Mouse (Mus musculus): ENCODE data around the gene Cst7. TPM values are rescaled to one million over a fixed set of nuclear protein-coding genes. Genes with fewer than 3 reads are reported as not detected.
"Not testable (repeated sequence)": the region's sequence is repeated elsewhere in the genome, so short reads cannot be mapped to it uniquely, and the experiment has no call there.

Cst7 gene
- polyA plus RNA-seq (2016; fragmentation: Nextera tagmentation; extraction: Ambion mirVana), result 0.20 and 0.28 TPM in 2 replicates

DNA sequence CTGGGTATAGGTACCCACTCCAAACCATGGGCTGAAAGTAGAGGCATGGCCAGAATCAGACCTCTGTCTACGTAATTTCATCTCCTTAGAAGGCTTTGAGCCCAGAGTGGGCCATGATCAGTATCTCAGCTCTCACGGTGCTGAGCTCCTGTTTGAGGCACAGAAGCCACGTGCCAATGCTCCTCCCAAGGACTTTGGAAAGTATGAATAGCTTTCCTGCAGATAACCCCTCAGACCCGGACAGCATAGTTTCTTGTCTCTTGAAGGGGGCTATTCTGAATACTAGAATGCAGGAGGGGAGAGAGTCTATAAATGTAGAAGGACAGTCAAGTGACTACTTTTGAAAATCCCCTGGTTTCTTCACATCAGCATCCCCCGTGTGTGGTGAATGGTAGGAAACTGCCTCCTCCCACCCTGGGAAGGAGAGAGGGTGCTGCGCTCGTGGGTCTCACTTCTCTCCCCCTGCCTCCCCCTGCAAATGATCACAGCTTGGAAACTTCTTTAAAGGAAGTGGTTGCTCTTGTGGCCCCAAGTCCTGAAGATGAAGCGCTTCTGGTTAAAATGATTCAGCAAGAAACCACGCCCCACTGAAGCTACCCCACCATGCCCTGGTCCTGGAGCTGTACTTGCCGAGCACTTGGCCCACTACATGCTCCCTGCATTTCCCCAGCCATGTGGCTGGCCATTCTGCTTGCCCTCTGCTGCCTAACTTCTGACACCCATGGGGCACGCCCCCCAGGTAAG is at the start of gene Cst7:
Gene Cst7, plus strand, starts transcription at position 569 of the 744 bp plus-strand sequence.
- Histone ChIP-seq H3K27ac (no peak within 1 kb of the TSS), H3K36me3 (no peaks in the 10 kb centered on the region), H3K4me1 (no peaks in the 10 kb centered on the region), H3K4me2 (replicated peaks) (no peak within 1 kb of the TSS), H3K9ac (no peak within 1 kb of the TSS), H3K9me3 (no peaks in the 10 kb centered on the region), H3K4me3 (no peak within 1 kb of the TSS), H3K27me3 (replicated peaks) (no peaks in the 10 kb centered on the region)
- 80% methylated on average over 11 of the region's 11 CpGs for WGBS
- no peak for ATAC-seq (ENCODE audit: low FRiP score, low read depth)

DNA sequence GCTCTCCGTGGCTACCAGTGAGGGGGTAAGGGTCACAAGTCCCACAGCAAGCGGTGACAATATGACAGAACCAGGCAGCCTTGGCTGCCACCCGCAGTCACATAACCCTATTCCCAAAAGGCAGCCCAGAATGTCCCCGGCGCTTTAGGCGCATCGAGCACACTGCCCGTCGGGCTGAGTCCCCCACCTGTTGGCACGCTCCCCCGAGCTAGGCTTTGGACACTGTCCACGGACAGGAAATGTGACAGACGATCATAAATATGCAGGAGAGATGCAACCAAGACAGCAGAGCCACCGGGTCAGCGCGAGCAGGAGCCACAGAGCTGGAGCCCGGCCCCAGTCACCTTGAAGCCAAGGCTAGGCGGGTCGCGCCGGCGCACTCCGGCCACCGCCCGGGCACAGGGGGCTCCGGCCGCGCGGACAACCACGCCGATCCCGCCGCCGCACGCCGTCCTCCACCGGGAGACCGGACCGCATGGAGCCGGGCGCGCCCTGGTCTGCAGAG is 44.5 kb upstream of the Cst7 start:
- H3K4me3 ChIP-seq, result peak overlapping the region; percentile 37
- no peaks in the 10 kb centered on the region for H3K9me3 ChIP-seq
- peaks cover 6% of the 10 kb centered on the region; the same call in 1 of the 2 replicates for H3K4me1 ChIP-seq
- WGBS, result 2% methylated on average over 42 of the region's 42 CpGs
- no peaks in the 10 kb centered on the region for H3K36me3 ChIP-seq
- H3K9ac ChIP-seq, result peak overlapping the region; percentile 55
- H3K27ac ChIP-seq, result no peak overlapping the region
- peak; percentile 61; the same call in 1 of the 2 replicates for ATAC-seq (ENCODE audit: low FRiP score, low read depth)
- peaks cover 16% of the 10 kb centered on the region for H3K27me3 ChIP-seq (replicated peaks)
- H3K4me2 ChIP-seq (replicated peaks), result peak overlapping the region; percentile 90

GRCm38 (mm10) chr2:150549576-150549975 is 20.6 kb upstream of the Cst7 start:
- not testable (repeated sequence) for H3K4me3 ChIP-seq; ATAC-seq (ENCODE audit: low FRiP score, low read depth); H3K36me3 ChIP-seq; H3K4me2 ChIP-seq (replicated peaks); H3K4me1 ChIP-seq; H3K9ac ChIP-seq; H3K27me3 ChIP-seq (replicated peaks); H3K27ac ChIP-seq; H3K9me3 ChIP-seq
- WGBS, result 91% methylated on average over 10 of the region's 10 CpGs

GRCm38 (mm10) chr2:150558568-150558967 is 11.6 kb upstream of the Cst7 start:
- ATAC-seq (ENCODE audit: low FRiP score, low read depth), result no peak

DNA sequence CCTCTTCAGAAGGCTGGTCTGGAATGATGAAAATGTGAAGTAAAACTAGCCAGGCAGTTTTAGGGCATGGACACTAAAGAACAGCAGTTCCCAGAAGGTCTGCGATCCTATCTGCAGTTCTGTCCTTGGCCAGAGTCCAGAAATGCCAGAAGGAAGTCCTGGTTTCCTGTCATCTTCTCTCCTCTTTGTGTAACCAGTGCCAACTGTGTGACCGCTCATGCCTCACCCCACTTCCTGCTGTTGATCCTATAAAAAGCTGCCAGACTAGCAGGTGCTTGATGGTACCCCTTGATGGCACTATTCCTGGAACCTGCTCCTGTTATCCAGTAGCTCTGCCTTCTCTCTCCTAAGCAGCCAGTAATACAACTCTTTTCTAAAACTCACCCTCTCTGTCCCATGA is 3.2 kb upstream of the Cst7 start:
- no peak for ATAC-seq (ENCODE audit: low FRiP score, low read depth)
- H3K9ac ChIP-seq, result no peak overlapping the region
- no peaks in the 10 kb centered on the region for H3K4me1 ChIP-seq
- WGBS, result 90% methylated on average over 2 of the region's 2 CpGs
- H3K4me3 ChIP-seq, result no peak overlapping the region
- H3K27ac ChIP-seq, result no peak overlapping the region
- no peak overlapping the region for H3K4me2 ChIP-seq (replicated peaks)
- H3K36me3 ChIP-seq, result no peaks in the 10 kb centered on the region
- no peaks in the 10 kb centered on the region for H3K9me3 ChIP-seq
- no peaks in the 10 kb centered on the region for H3K27me3 ChIP-seq (replicated peaks)

More at GRCm38 (mm10) chr2:150558568-150558967, 11.6 kb upstream of the Cst7 start:
- no peak overlapping the region for H3K9ac ChIP-seq
- H3K27me3 ChIP-seq (replicated peaks), result no peaks in the 10 kb centered on the region
- no peaks in the 10 kb centered on the region for H3K36me3 ChIP-seq
- H3K27ac ChIP-seq, result no peak overlapping the region
- H3K4me1 ChIP-seq, result no peaks in the 10 kb centered on the region
- H3K9me3 ChIP-seq, result no peaks in the 10 kb centered on the region
- H3K4me2 ChIP-seq (replicated peaks), result no peak overlapping the region
- 60% methylated on average over 3 of the region's 3 CpGs for WGBS
- no peak overlapping the region for H3K4me3 ChIP-seq

GRCm38 (mm10) chr2:150570761-150571160 is 546 bp downstream of the Cst7 start:
- 88% methylated on average over 2 of the region's 2 CpGs for WGBS
- H3K4me1 ChIP-seq, result no peaks in the 10 kb centered on the region
- no peak overlapping the region for H3K4me2 ChIP-seq (replicated peaks)
- no peak overlapping the region for H3K4me3 ChIP-seq
- no peak overlapping the region for H3K9ac ChIP-seq
- ATAC-seq (ENCODE audit: low FRiP score, low read depth), result no peak
- H3K27ac ChIP-seq, result no peak overlapping the region
- H3K36me3 ChIP-seq, result no peaks in the 10 kb centered on the region
- no peaks in the 10 kb centered on the region for H3K9me3 ChIP-seq
- no peaks in the 10 kb centered on the region for H3K27me3 ChIP-seq (replicated peaks)

- 90% methylated on average over 3 of the region's 3 CpGs for WGBS
Measured at GRCm38 (mm10) chr2:150572463-150572862, 2.2 kb downstream of the Cst7 start.

GRCm38 (mm10) chr2:150576256-150576655 is 6.0 kb downstream of the Cst7 start:
- H3K9me3 ChIP-seq, result no peaks in the 10 kb centered on the region
- WGBS, result 97% methylated on average over 1 of the region's 1 CpGs
- no peak overlapping the region for H3K4me3 ChIP-seq

More at GRCm38 (mm10) chr2:150572463-150572862, 2.2 kb downstream of the Cst7 start:
- no peak overlapping the region for H3K9ac ChIP-seq
- no peak overlapping the region for H3K4me3 ChIP-seq
- ATAC-seq (ENCODE audit: low FRiP score, low read depth), result no peak
- H3K36me3 ChIP-seq, result no peaks in the 10 kb centered on the region
- no peak overlapping the region for H3K27ac ChIP-seq
- no peak overlapping the region for H3K4me2 ChIP-seq (replicated peaks)
- no peaks in the 10 kb centered on the region for H3K27me3 ChIP-seq (replicated peaks)
- H3K9me3 ChIP-seq, result no peaks in the 10 kb centered on the region
- no peaks in the 10 kb centered on the region for H3K4me1 ChIP-seq

GRCm38 (mm10) chr2:150578603-150579002 is 8.4 kb downstream of the Cst7 start:
- Histone ChIP-seq H3K27ac (no peak overlapping the region), H3K27me3 (replicated peaks) (no peaks in the 10 kb centered on the region), H3K9me3 (no peaks in the 10 kb centered on the region), H3K9ac (no peak overlapping the region), H3K4me1 (no peaks in the 10 kb centered on the region), H3K36me3 (peaks cover 4% of the 10 kb centered on the region), H3K4me3 (no peak overlapping the region), H3K4me2 (replicated peaks) (no peak overlapping the region)
- no peak for ATAC-seq (ENCODE audit: low FRiP score, low read depth)
- WGBS, result 86% methylated on average over 5 of the region's 5 CpGs

More at GRCm38 (mm10) chr2:150576256-150576655, 6.0 kb downstream of the Cst7 start:
- ATAC-seq (ENCODE audit: low FRiP score, low read depth), result no peak
- Histone ChIP-seq H3K4me2 (replicated peaks) (no peak overlapping the region), H3K4me1 (no peaks in the 10 kb centered on the region), H3K27ac (no peak overlapping the region), H3K27me3 (replicated peaks) (no peaks in the 10 kb centered on the region), H3K36me3 (no peaks in the 10 kb centered on the region), H3K9ac (no peak overlapping the region)

DNA sequence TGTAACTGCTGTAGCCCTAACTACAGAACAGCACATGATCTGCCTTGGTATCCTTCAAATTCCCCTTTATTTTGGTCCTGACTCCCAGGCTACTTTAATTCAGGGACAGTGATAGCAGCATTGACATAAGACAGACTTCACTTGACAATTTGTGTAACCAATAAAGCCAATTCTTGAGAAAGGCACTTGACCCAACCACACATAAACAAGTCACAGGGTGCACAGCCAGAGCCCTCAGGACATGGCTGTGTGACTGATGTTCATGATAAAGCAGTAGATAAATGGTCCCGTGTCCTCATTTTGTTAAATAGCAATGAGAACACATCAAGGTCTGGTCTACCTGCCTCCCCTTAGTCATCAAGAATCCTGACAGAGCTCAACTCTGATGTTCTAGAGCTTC is 9.4 kb downstream of the Cst7 start:
- no peak overlapping the region for H3K9ac ChIP-seq
- no peaks in the 10 kb centered on the region for H3K27me3 ChIP-seq (replicated peaks)
- no peaks in the 10 kb centered on the region for H3K9me3 ChIP-seq
- H3K27ac ChIP-seq, result no peak overlapping the region
- no peak overlapping the region for H3K4me2 ChIP-seq (replicated peaks)
- H3K4me1 ChIP-seq, result no peaks in the 10 kb centered on the region
- no peak for ATAC-seq (ENCODE audit: low FRiP score, low read depth)
- H3K4me3 ChIP-seq, result no peak overlapping the region
- 83% methylated on average over 1 of the region's 1 CpGs for WGBS
- peaks cover 14% of the 10 kb centered on the region for H3K36me3 ChIP-seq

- Histone ChIP-seq H3K9ac (no peak overlapping the region), H3K9me3 (no peaks in the 10 kb centered on the region), H3K4me2 (replicated peaks) (no peak overlapping the region), H3K27ac (no peak overlapping the region), H3K36me3 (peaks cover 57% of the 10 kb centered on the region), H3K4me1 (no peaks in the 10 kb centered on the region), H3K27me3 (replicated peaks) (no peaks in the 10 kb centered on the region), H3K4me3 (no peak overlapping the region)
- ATAC-seq (ENCODE audit: low FRiP score, low read depth), result no peak
- 78% methylated on average over 11 of the region's 11 CpGs for WGBS
Measured at GRCm38 (mm10) chr2:150589076-150589475, 18.9 kb downstream of the Cst7 start.

- H3K27ac ChIP-seq, result no peak overlapping the region
- no peak for ATAC-seq (ENCODE audit: low FRiP score, low read depth)
- H3K36me3 ChIP-seq, result peaks cover 15% of the 10 kb centered on the region
- H3K4me3 ChIP-seq, result no peak overlapping the region
- H3K27me3 ChIP-seq (replicated peaks), result no peaks in the 10 kb centered on the region
- no peak overlapping the region for H3K4me2 ChIP-seq (replicated peaks)
- WGBS, result 89% methylated on average over 3 of the region's 3 CpGs
- H3K9ac ChIP-seq, result no peak overlapping the region
- H3K9me3 ChIP-seq, result no peaks in the 10 kb centered on the region
- no peaks in the 10 kb centered on the region for H3K4me1 ChIP-seq
Measured at GRCm38 (mm10) chr2:150595411-150596190, 25.4 kb downstream of the Cst7 start.
